Mouse (Mus musculus): ENCODE results near the gene Ldha.

- TF ChIP-seq GATA1 (IDR thresholded peaks at IDR 0.05; ENCODE audit: low read depth, low read length) (no peak), CTCF (IDR thresholded peaks at IDR 0.05 in 2 of 3, conservative IDR thresholded peaks at IDR 0.05 in 1 of 3; ENCODE audit: control insufficient read depth in 1 of 3, insufficient read depth in 1 of 3, low read depth in 2 of 3, low read length in 3 of 3, poor library complexity in 1 of 3, severe bottlenecking in 1 of 3) (no peak), POLR2AphosphoS5 (IDR thresholded peaks at IDR 0.05; ENCODE audit: borderline replicate concordance, low read depth, low read length) (no peak), HCFC1 (IDR thresholded peaks at IDR 0.05; ENCODE audit: low read depth, low read length) (no peak), ZMIZ1 (IDR thresholded peaks at IDR 0.05; ENCODE audit: low read depth, low read length) (no peak), ETS1 (IDR thresholded peaks at IDR 0.05; ENCODE audit: low read depth, low read length) (no peak), USF2 (IDR thresholded peaks at IDR 0.05; ENCODE audit: borderline replicate concordance in 1 of 2, insufficient read depth in 1 of 2, low read depth in 1 of 2, low read length in 2 of 2) (no peak), ZC3H11A (IDR thresholded peaks at IDR 0.05; ENCODE audit: low read depth, low read length) (no peak), ZKSCAN1 (IDR thresholded peaks at IDR 0.05; ENCODE audit: low read depth, low read length) (no peak), NRF1 (IDR thresholded peaks at IDR 0.05; ENCODE audit: insufficient read depth, low read depth, low read length, poor library complexity, severe bottlenecking) (no peak), RCOR1 (IDR thresholded peaks at IDR 0.05; ENCODE audit: low read depth, low read length) (no peak), MAFK (IDR thresholded peaks at IDR 0.05; ENCODE audit: borderline replicate concordance, low read depth, low read length) (no peak)
Observed at GRCm38 (mm10) chr7:46853365-46853764, 12.1 kb downstream of the Ldha start.

All from MEL (cell line).